Comparison of ENCODE assay signal across 8 mouse cellular contexts in genomic region chr3:51340552-51341267, GRCm38 (mm10). TPM values are rescaled to one million over a fixed set of nuclear protein-coding genes. Genes with fewer than 3 reads are reported as not detected.
DNase-seq lines count a peak whose midpoint lies in the region; ATAC-seq and TF ChIP-seq lines count a peak whose summit lies in the region.

Elf2 (minus strand) TSS chr3:51340663.

- in situ Hi-C loops in Patski (cut with MboI; ENCODE audit: low pct_unique_long_range_greater_than_20kb), result loop anchor here (25.0 kb wide), 1 partner anchor 903 kb away; the partner anchor contains the start of gene Slc7a11

- 1% methylated on average over 52 of the region's 87 CpGs for WGBS in hindbrain, embryonic 12.5 days

- no peaks in the 10 kb centered on the region for H3K36me3 ChIP-seq in hindbrain, embryonic 12.5 days

- peak within 1 kb of the TSS; percentile 97 for H3K9ac ChIP-seq in hindbrain, embryonic 12.5 days

- H3K27me3 ChIP-seq in Patski, result no peaks in the 10 kb centered on the region
- no peaks in the 10 kb centered on the region for H3K27me3 ChIP-seq in hindbrain, embryonic 12.5 days

- POLR2A ChIA-PET in Patski (lab: Charles Lee), result interaction anchor here (0.6 to 1.5 kb wide), 4 partner anchors 10 to 70 kb away, joined by 3 to 4 read pairs (median 3); no protein-coding TSS in a partner anchor

- TF ChIP-seq CTCF in Patski (IDR thresholded peaks at IDR 0.05), result no peak

- H3K4me1 ChIP-seq in hindbrain, embryonic 12.5 days, result peaks cover 15% of the 10 kb centered on the region

- H3K4me2 ChIP-seq in hindbrain, embryonic 12.5 days (replicated peaks), result peak within 1 kb of the TSS; percentile 61

- peak; percentile 72 for ATAC-seq in Patski
- ATAC-seq in hindbrain, embryonic 12.5 days (ENCODE audit: low FRiP score), result peak; percentile 83

- CTCF ChIA-PET in Patski (lab: Charles Lee), result interaction anchor here (0.7 kb wide), 1 partner anchor 10 kb away, joined by 3 read pairs; no protein-coding TSS in a partner anchor

- no peaks in the 10 kb centered on the region for H3K9me3 ChIP-seq in hindbrain, embryonic 12.5 days (replicated peaks)

- peak within 1 kb of the TSS; percentile 95 for H3K4me3 ChIP-seq in hindbrain, embryonic 12.5 days

- no peak for DNase-seq in Patski (ENCODE audit: low read depth, low spot score)
- DNase-seq in cerebellum, postnatal 10 days, result peak; percentile 83 to 91
- peak; percentile 53 to 70 for DNase-seq in frontal cortex, postnatal 14 days (ENCODE audit: low spot score in 2 of 2)
- peak; percentile 85 to 87 for DNase-seq in layer of hippocampus, postnatal 36 days
- DNase-seq in lung, postnatal 25 days (ENCODE audit: low spot score), result peak; percentile 86
- peak; percentile 70 for DNase-seq in retina, adult 2 months (ENCODE audit: low read depth, low spot score)
- DNase-seq in thymus, postnatal 36 days, result peak; percentile 81 to 87

- H3K27ac ChIP-seq in hindbrain, embryonic 12.5 days, result peak within 1 kb of the TSS; percentile 100

RNA-seq across cellular contexts. Expression of gene Elf2, which starts in this region (rescaled TPM):
- polyA plus RNA-seq in Patski (2021), result 69.6 TPM
- 41.4 and 46.7 TPM in 2 replicates for polyA plus RNA-seq in hindbrain, embryonic 12.5 days (2016; fragmentation: Nextera tagmentation; extraction: Ambion mirVana)
- 10 to 100 TPM; 50.2 to 52.0 TPM for total RNA-seq in layer of hippocampus, postnatal 36 days (2021)
